Mouse (Mus musculus) midbrain, embryonic 14.5 days (tissue): ENCODE measurements around the gene Ttc17. TPM values are rescaled to one million over a fixed set of nuclear protein-coding genes. Genes with fewer than 3 reads are reported as not detected.

Experiments used
- ATAC-seq: fragments of 200-750 bp; cut with Nextera tagmentation; 2 replicates; pipeline ENCODE4 v1.8.0; 2017; ENCODE audit warnings: moderate number of reproducible peaks, moderate library complexity; ENCODE audit not compliant: low FRiP score, low TSS enrichment
- DNase-seq: peaks from one replicate; pipeline ENCODE4 v3.0.0-alpha.2; 2015
- H3K27ac ChIP-seq: fragments of 300-500 bp; sonication (generic); replicated peaks from 2 replicates; pipeline ENCODE4 v1.5.1; 2014; ENCODE audit warnings: mild to moderate bottlenecking, low read depth, low read length, moderate library complexity
- H3K27me3 ChIP-seq: fragments of 300-500 bp; sonication (generic); 2 replicates; pipeline ENCODE4 v1.6.1; 2014; ENCODE audit warnings: low read length, control low read depth, mixed read lengths; ENCODE audit not compliant: control insufficient read depth, insufficient read depth
- H3K36me3 ChIP-seq: fragments of 300-500 bp; sonication (generic); 2 replicates; pipeline ENCODE4 v1.6.1; 2014; ENCODE audit warnings: low read length, control low read depth; ENCODE audit not compliant: control insufficient read depth, insufficient read depth
- H3K4me1 ChIP-seq: fragments of 300-500 bp; sonication (generic); 2 replicates; pipeline ENCODE4 v1.6.1; 2014; ENCODE audit warnings: mild to moderate bottlenecking, antibody characterized with exemption, low read length, control low read depth; ENCODE audit not compliant: control insufficient read depth, insufficient read depth
- H3K4me2 ChIP-seq: fragments of 300-500 bp; sonication (generic); 2 replicates; pipeline ENCODE4 v1.6.1; 2014; ENCODE audit warnings: mild to moderate bottlenecking, low read length, moderate library complexity
- H3K4me3 ChIP-seq: fragments of 300-500 bp; sonication (generic); replicated peaks from 2 replicates; pipeline ENCODE4 v1.5.1; 2014; ENCODE audit warnings: low read depth, low read length
- H3K9ac ChIP-seq: fragments of 300-500 bp; sonication (generic); replicated peaks from 2 replicates; pipeline ENCODE4 v1.6.1; 2014; ENCODE audit warnings: mild to moderate bottlenecking, low read length, moderate library complexity
- H3K9me3 ChIP-seq: fragments of 300-500 bp; sonication (generic); 2 replicates; pipeline ENCODE4 v1.6.1; 2016; ENCODE audit warnings: low read length, control low read depth, mixed read lengths; ENCODE audit not compliant: control insufficient read depth
- WGBS: fragments of 180-500 bp; shearing (Covaris S2); extraction: QIAGEN DNeasy Blood & Tissue Kit; methylation state at CpG from one replicate; pipeline ENCODE4 v1.1.7; 2014; 5-methylcytosine and 5-hydroxymethylcytosine counted together
- polyA plus RNA-seq: library from polyadenylated mRNA; unstranded; fragments of >200 nt; fragmentation: Nextera tagmentation; extraction: Ambion mirVana; gene quantifications from 2 replicates; pipeline ENCODE4 v1.2.1, GENCODE M21; 2014

Gene Ttc17
- polyA plus RNA-seq, 1 experiment from 2014 or later, result 29.2 TPM

- Histone ChIP-seq H3K4me1 (no peaks in the 10 kb centered on the region), H3K4me3 (no peak overlapping the region), H3K9ac (no peak overlapping the region), H3K27ac (no peak overlapping the region), H3K36me3 (peaks cover 72% of the 10 kb centered on the region), H3K27me3 (no peaks in the 10 kb centered on the region), H3K9me3 (no peaks in the 10 kb centered on the region), H3K4me2 (no peak overlapping the region)
- WGBS, result 83% methylated on average over 14 of the region's 14 CpGs
- DNase-seq (no peak), ATAC-seq (no peak)
Observed at GRCm38 (mm10) chr2:94333841-94334741, 72.4 kb downstream of the Ttc17 start.

- Histone ChIP-seq H3K27me3 (no peaks in the 10 kb centered on the region), H3K27ac (no peak overlapping the region), H3K36me3 (peaks cover 76% of the 10 kb centered on the region), H3K4me3 (no peak overlapping the region), H3K9ac (no peak overlapping the region), H3K4me1 (no peaks in the 10 kb centered on the region), H3K4me2 (no peak overlapping the region), H3K9me3 (no peaks in the 10 kb centered on the region)
- WGBS, result 98% methylated on average over 2 of the region's 2 CpGs
- no peak for ATAC-seq
- no peak for DNase-seq
Observed at GRCm38 (mm10) chr2:94333086-94333485, 73.4 kb downstream of the Ttc17 start.

DNA sequence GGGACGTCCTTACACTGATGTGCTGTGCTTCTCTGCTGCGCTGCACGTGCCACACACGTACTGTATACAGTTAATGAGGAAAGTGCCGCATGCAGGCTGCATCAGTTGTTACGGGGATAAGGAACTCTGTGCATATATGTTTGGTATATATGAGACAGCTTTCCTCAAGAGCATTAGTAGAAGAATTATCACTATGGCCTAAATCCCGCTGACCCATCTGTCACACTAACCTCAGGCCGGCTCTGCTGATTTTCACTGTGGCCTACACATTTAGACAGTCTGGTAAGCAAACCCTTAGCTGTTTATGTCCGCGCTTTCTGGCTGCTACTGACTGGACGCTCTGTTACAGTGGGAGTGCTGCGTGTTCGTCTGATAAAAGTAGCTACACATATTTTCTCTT, 77.2 kb downstream of the Ttc17 start:
- Histone ChIP-seq H3K4me1 (no peaks in the 10 kb centered on the region), H3K9ac (no peak overlapping the region), H3K36me3 (peaks cover 86% of the 10 kb centered on the region), H3K9me3 (no peaks in the 10 kb centered on the region), H3K27me3 (no peaks in the 10 kb centered on the region), H3K4me3 (no peak overlapping the region), H3K4me2 (no peak overlapping the region), H3K27ac (no peak overlapping the region)
- no peak for DNase-seq
- ATAC-seq, result no peak
- 97% methylated on average over 13 of the region's 13 CpGs for WGBS

DNA sequence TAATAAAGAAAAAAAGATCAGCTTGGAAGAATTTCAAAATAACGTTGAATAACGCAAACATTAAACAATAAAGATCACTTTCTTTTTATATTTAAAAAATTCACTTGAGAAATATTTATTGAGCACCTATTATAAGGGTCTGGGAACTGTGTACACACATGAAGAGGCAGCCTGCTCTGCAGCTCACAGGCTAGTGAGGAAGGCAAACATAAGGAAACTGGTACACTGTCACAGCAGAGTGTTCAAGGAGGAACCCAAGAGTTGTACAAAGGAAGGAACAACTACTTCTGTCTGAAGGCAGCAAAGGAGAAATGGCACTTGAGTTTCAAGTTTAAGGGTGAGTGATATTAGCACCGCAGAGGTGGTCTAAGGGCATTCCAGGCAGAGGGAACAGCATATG, 78.7 kb downstream of the Ttc17 start:
- Histone ChIP-seq H3K4me3 (no peak overlapping the region), H3K27me3 (no peaks in the 10 kb centered on the region), H3K4me2 (no peak overlapping the region), H3K9ac (no peak overlapping the region), H3K36me3 (peaks cover 94% of the 10 kb centered on the region), H3K9me3 (no peaks in the 10 kb centered on the region), H3K27ac (no peak overlapping the region), H3K4me1 (no peaks in the 10 kb centered on the region)
- 98% methylated on average over 3 of the region's 3 CpGs for WGBS
- no peak for ATAC-seq
- no peak for DNase-seq

DNA sequence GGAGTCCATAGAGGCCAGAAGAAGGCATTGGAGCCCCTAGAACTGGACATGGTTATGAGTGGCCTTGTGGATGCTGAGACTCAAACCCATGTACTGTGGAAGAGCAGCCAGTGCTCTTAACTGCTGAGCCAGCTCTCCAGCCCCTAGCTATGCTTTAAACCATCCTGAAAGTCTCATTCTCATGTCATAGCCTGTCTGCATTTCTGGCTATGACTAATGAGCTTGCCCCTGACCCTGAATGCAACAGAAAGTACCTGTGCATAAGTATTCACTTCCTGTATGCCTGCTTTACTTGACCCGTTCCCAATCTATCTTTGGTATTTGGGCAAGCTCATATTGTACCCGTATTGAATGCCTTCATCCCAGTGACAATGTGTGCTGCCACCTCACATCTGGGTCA, 86.7 kb downstream of the Ttc17 start:
- no peak for ATAC-seq
- WGBS, result 85% methylated on average over 2 of the region's 2 CpGs
- no peaks in the 10 kb centered on the region for H3K9me3 ChIP-seq
- H3K4me2 ChIP-seq, result no peak overlapping the region
- no peaks in the 10 kb centered on the region for H3K27me3 ChIP-seq
- H3K27ac ChIP-seq, result no peak overlapping the region
- peaks cover 82% of the 10 kb centered on the region for H3K36me3 ChIP-seq
- H3K4me1 ChIP-seq, result no peaks in the 10 kb centered on the region
- no peak overlapping the region for H3K4me3 ChIP-seq
- no peak for DNase-seq
- no peak overlapping the region for H3K9ac ChIP-seq

- no peak overlapping the region for H3K4me2 ChIP-seq
- no peak overlapping the region for H3K9ac ChIP-seq
- ATAC-seq, result no peak
- H3K4me1 ChIP-seq, result no peaks in the 10 kb centered on the region
- DNase-seq, result peak; percentile 34
- 60% methylated on average over 5 of the region's 5 CpGs for WGBS
- H3K4me3 ChIP-seq, result no peak overlapping the region
- no peaks in the 10 kb centered on the region for H3K27me3 ChIP-seq
- no peaks in the 10 kb centered on the region for H3K9me3 ChIP-seq
- peaks cover 75% of the 10 kb centered on the region for H3K36me3 ChIP-seq
- H3K27ac ChIP-seq, result no peak overlapping the region
Observed at GRCm38 (mm10) chr2:94316526-94316925, 90.0 kb downstream of the Ttc17 start.

- peaks cover 58% of the 10 kb centered on the region for H3K36me3 ChIP-seq
- H3K27ac ChIP-seq, result no peak overlapping the region
- DNase-seq (no peak), ATAC-seq (no peak)
- 95% methylated on average over 10 of the region's 10 CpGs for WGBS
- no peak overlapping the region for H3K9ac ChIP-seq
- 0 out of 2 replicates have a peak, but pooled peaks cover 9% of the 10 kb centered on the region for H3K9me3 ChIP-seq
- no peak overlapping the region for H3K4me3 ChIP-seq
- H3K4me2 ChIP-seq, result no peak overlapping the region
- no peaks in the 10 kb centered on the region for H3K4me1 ChIP-seq
- H3K27me3 ChIP-seq, result no peaks in the 10 kb centered on the region
Observed at GRCm38 (mm10) chr2:94303984-94304383, 102.5 kb downstream of the Ttc17 start.

DNA sequence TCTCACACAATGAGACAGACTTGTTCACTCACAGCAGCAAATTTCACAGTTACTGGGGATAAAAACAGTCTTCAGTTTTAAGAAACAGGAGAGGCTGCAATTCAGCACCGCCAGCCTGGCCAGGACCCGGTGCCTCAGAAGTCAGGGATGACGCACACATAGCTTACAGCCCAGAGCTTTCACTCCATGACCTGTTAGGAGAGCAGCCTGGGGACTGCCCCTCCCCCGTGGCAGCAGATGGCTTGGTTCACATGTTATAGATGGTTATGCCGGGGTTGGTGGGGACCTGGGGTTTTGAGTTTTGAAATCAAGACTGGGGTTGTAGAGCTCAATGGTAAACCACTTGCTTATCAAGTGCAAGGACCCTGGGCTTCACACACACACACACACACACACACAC, 104.1 kb downstream of the Ttc17 start:
- Histone ChIP-seq H3K9me3 (0 out of 2 replicates have a peak, but pooled peaks cover 9% of the 10 kb centered on the region), H3K4me1 (no peaks in the 10 kb centered on the region), H3K36me3 (peaks cover 56% of the 10 kb centered on the region), H3K27ac (no peak overlapping the region), H3K9ac (no peak overlapping the region), H3K4me2 (no peak overlapping the region), H3K27me3 (no peaks in the 10 kb centered on the region), H3K4me3 (no peak overlapping the region)
- WGBS, result 81% methylated on average over 5 of the region's 5 CpGs
- DNase-seq (no peak), ATAC-seq (no peak)

GRCm38 (mm10) chr2:94301749-94302148, 104.7 kb downstream of the Ttc17 start:
- H3K9me3 ChIP-seq, result 0 out of 2 replicates have a peak, but pooled peaks cover 9% of the 10 kb centered on the region
- peaks cover 56% of the 10 kb centered on the region for H3K36me3 ChIP-seq
- H3K9ac ChIP-seq, result no peak overlapping the region
- H3K4me3 ChIP-seq, result no peak overlapping the region
- no peak overlapping the region for H3K4me2 ChIP-seq
- no peaks in the 10 kb centered on the region for H3K27me3 ChIP-seq
- H3K4me1 ChIP-seq, result no peaks in the 10 kb centered on the region
- ATAC-seq (no peak), DNase-seq (no peak)
- 93% methylated on average over 8 of the region's 8 CpGs for WGBS
- H3K27ac ChIP-seq, result no peak overlapping the region
